Mouse (Mus musculus) small intestine, adult 2 months (tissue): ENCODE results near the gene Galnt14. TPM values are rescaled to one million over a fixed set of nuclear protein-coding genes. Genes with fewer than 3 reads are reported as not detected.

Source experiments
- H3K27ac ChIP-seq: fragments of 200-500 bp; 2 replicates; pipeline ENCODE4 v1.5.1; 2012; ENCODE audit warnings: low read depth, low read length, control low read depth, inconsistent platforms; ENCODE audit not compliant: insufficient read depth
- H3K27me3 ChIP-seq: fragments of 200-500 bp; 2 replicates; pipeline ENCODE4 v1.6.1; 2012; ENCODE audit warnings: mild to moderate bottlenecking, moderate library complexity, low read length, inconsistent platforms; ENCODE audit not compliant: control insufficient read depth, insufficient read depth
- H3K36me3 ChIP-seq: fragments of 200-500 bp; 2 replicates; pipeline ENCODE4 v1.6.1; 2012; ENCODE audit warnings: mild to moderate bottlenecking, low read length, control low read depth, inconsistent platforms; ENCODE audit not compliant: control insufficient read depth, insufficient read depth
- H3K4me1 ChIP-seq: fragments of 200-500 bp; 2 replicates; pipeline ENCODE4 v1.6.1; 2012; ENCODE audit warnings: low read length, inconsistent platforms, mixed read lengths; ENCODE audit not compliant: control insufficient read depth, insufficient read depth, insufficient read length
- H3K4me3 ChIP-seq: fragments of 200-500 bp; 2 replicates; pipeline ENCODE4 v1.5.1; 2012; ENCODE audit warnings: low read depth, mild to moderate bottlenecking, control low read depth, inconsistent platforms, low read length, moderate library complexity
- CTCF ChIP-seq: fragments of 200-500 bp; IDR thresholded peaks from 2 replicates; pipeline ENCODE4 v1.5.1; 2012; ENCODE audit warnings: low read depth, mild to moderate bottlenecking, control low read depth, inconsistent platforms, low read length, moderate library complexity, mixed read lengths; ENCODE audit not compliant: insufficient replicate concordance, insufficient read length; ENCODE audit errors: extremely low read depth
- POLR2A ChIP-seq: fragments of 200-500 bp; IDR thresholded peaks from 2 replicates; pipeline ENCODE4 v1.6.1; 2012; ENCODE audit warnings: low read depth, mild to moderate bottlenecking, control low read depth, inconsistent platforms, low read length, moderate library complexity
- WGBS: fragments of 180-500 bp; shearing (Covaris S2); methylation state at CpG from one replicate; pipeline ENCODE4 v1.1.7; 2018; 5-methylcytosine and 5-hydroxymethylcytosine counted together
- polyA plus RNA-seq: library from polyadenylated mRNA; depleted of rRNA; stranded (reverse); fragments of >200 nt; gene quantifications from 2 replicates; pipeline ENCODE4 v1.2.3, GENCODE M21; 2012

Galnt14 gene
- polyA plus RNA-seq, 1 experiment, result 0.06 TPM

DNA sequence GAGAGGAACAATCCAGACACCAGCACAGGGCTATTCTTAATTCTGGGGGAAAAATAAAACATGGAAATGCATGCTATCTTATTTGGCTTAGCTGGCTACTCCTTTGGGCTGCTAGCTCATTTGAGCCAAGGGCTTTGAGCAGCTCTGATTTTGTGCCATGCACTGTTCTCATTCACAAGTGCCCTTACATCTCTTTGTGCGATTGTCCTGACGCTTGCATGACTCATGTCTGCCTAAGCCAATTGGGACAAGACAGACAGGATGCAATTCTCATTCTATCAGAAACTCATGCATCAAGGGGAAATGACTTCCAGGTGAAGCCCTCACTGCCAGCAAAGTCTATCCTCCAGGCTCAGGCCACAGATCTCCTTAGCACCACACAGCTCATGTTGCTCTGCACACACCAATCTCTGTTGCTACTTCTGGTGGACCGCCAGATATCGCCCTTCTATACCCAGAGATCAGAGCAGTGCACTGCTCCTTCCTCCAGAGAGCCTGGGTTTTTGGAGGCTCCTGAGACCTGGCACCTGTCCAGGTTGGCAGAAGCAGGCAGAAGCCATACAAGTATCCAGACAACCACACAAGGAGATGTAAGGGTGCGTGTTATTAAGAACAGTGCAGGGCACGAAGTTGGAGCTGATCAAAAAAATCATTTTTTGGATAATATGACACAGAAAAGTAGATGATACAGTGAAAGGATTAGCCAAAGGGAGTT lies 51.4 kb downstream of the Galnt14 start:
- TF ChIP-seq POLR2A (no peak), CTCF (no peak)
- Histone ChIP-seq H3K4me1 (no peaks in the 10 kb centered on the region), H3K27me3 (no peaks in the 10 kb centered on the region), H3K4me3 (no peak overlapping the region), H3K27ac (no peak overlapping the region), H3K36me3 (no peaks in the 10 kb centered on the region)
- WGBS, result 86% methylated on average over 6 of the region's 6 CpGs

DNA sequence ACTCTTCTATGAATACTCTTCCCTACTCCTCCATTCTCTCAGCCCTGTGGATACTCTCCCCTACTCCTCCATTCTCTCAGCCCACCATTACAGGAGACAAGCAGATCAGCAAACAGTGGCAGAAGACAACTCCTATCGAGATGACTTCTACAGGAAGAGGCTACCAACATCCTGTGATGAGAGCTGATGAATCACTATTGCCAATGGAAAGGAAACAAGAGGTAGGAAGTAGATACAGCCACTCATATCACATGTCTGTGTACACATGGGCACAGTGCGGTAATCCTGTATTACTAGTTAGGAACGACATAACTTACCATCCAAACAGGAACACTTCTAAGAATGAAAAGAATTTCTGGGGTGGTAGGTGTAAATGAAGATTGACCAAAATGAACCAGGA lies 53.9 kb downstream of the Galnt14 start:
- Histone ChIP-seq H3K27me3 (no peaks in the 10 kb centered on the region), H3K4me3 (no peak overlapping the region), H3K4me1 (no peaks in the 10 kb centered on the region), H3K36me3 (no peaks in the 10 kb centered on the region), H3K27ac (no peak overlapping the region)
- TF ChIP-seq CTCF, result no peak
- no peak for TF ChIP-seq POLR2A
- WGBS, result 69% methylated on average over 3 of the region's 3 CpGs

DNA sequence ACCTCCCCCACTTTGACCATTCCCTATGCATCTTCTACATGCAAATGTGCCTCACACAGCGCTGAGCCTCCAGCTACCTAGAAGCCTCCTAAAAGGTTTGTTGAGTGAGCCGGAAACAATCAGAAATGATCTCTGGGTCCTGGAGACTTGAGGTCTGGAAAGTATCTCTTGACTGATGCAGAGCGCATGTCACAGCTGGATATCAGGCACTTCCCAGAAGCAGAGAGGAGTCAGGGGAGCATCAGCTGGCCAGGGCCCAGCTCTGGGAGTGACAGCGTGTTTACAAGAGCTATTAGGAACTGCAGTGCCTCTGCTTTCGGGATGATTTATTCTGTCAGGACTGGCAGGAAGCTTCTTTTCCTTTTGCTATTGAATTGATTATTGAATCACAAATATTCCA lies 56.0 kb downstream of the Galnt14 start:
- Histone ChIP-seq H3K4me1 (no peaks in the 10 kb centered on the region), H3K27me3 (no peaks in the 10 kb centered on the region), H3K27ac (no peak overlapping the region), H3K36me3 (no peaks in the 10 kb centered on the region), H3K4me3 (no peak overlapping the region)
- 45% methylated on average over 5 of the region's 5 CpGs for WGBS
- TF ChIP-seq POLR2A, result no peak
- no peak for TF ChIP-seq CTCF

DNA sequence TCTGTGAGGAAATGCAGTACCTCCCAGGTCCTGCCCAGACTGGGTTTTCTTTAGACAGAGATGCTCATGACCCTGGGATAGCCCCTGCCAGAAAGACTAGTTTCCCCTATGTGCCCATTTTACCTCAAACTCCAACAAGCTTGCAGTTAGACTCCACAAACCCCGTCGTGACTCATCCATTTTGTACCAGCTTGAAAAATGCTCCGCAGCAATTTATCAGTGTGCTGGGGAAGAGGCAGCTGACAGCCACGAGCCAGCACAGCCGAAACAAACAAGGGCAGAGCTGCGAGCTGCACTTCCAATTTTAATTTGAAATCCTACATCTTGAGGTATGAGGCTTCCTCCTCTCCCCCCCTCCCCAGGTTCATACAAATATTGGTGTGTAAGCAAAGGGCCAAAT lies 60.9 kb downstream of the Galnt14 start:
- Histone ChIP-seq H3K4me3 (no peak overlapping the region), H3K4me1 (no peaks in the 10 kb centered on the region), H3K36me3 (no peaks in the 10 kb centered on the region), H3K27ac (no peak overlapping the region), H3K27me3 (no peaks in the 10 kb centered on the region)
- no peak for TF ChIP-seq POLR2A
- TF ChIP-seq CTCF, result no peak
- 66% methylated on average over 6 of the region's 6 CpGs for WGBS

DNA sequence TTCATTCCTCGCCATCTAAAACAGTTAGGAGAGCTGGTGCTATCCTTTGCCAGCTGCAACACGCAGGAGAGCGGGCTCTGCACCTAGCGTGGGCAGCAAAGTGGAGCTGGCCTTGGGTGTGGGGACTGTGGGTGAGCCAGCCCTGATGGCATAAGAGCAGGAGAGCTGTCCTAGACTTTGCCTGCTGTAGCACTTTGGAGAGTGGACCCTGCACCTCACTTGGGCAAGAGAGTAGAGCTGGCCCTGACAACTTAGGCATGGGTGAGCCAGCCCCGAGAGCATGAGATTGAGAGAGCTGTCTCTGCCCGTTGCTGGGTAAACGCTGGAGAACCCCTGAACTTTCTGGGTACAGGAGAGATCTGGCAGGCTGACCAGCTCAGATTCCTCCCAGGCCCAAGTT lies 68.6 kb downstream of the Galnt14 start:
- no peak for TF ChIP-seq POLR2A
- TF ChIP-seq CTCF, result no peak
- Histone ChIP-seq H3K27me3 (no peaks in the 10 kb centered on the region), H3K36me3 (no peaks in the 10 kb centered on the region), H3K27ac (no peak overlapping the region), H3K4me3 (no peak overlapping the region), H3K4me1 (no peaks in the 10 kb centered on the region)
- WGBS, result 90% methylated on average over 7 of the region's 7 CpGs

DNA sequence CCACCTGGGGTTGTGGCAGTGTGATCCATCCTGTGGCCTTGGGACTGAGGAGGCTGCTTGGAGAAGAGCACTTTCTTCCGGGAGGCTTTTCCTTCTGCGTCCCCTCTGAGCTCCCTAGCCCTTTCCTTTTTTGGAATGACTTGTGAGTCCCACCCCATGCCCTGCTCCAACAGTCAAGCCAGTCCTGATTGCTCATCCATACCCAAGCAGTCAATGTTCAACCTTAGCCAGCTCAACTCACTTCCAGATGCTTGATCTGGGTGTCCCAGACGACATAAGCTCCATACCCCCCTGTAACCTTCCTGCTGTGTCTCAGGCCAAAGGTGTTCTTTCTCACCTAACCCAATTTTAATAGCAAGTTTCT lies 70.2 kb downstream of the Galnt14 start:
- TF ChIP-seq CTCF (no peak), POLR2A (no peak)
- Histone ChIP-seq H3K4me1 (no peaks in the 10 kb centered on the region), H3K27me3 (no peaks in the 10 kb centered on the region), H3K27ac (no peak overlapping the region), H3K4me3 (no peak overlapping the region), H3K36me3 (no peaks in the 10 kb centered on the region)
- 59% methylated on average over 3 of the region's 3 CpGs for WGBS

DNA sequence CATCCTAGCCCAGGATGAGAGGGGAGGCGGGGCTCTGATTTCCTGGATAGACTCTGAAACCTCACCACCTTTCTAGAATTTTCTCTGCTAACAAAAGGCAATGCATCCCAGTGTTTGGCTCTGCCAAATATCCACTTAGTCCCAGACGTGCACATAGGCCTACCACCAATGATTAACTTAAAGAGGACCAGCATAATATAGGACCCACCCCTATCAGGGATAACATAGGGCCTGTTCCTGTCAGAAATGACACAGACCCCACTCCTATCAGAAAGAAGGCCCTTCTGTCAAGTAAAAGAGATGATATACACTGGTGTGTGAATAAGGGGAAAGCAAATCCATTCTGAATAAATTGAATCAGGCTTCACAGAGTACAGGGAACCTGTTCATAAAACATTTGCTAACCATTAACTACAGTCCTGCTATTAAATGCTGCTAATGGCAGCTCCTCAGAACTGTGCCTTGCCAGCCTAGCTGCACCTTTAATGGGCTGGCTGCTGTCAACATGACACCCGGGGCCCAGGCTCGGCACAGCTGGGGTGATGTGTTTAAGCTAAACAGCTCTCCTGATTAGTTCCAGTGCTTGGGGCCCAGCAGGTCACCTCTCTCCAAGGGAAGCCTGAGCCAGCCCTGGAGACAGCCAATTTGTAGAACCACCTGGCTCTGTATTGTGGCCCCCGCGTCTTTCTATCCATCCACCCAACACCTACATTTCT lies 70.7 kb downstream of the Galnt14 start:
- Histone ChIP-seq H3K27ac (no peak overlapping the region), H3K4me3 (no peak overlapping the region), H3K4me1 (no peaks in the 10 kb centered on the region), H3K27me3 (no peaks in the 10 kb centered on the region), H3K36me3 (no peaks in the 10 kb centered on the region)
- WGBS, result 38% methylated on average over 6 of the region's 6 CpGs
- TF ChIP-seq POLR2A, result no peak
- no peak for TF ChIP-seq CTCF
